Comparison of ENCODE assay signal across 11 mouse cellular contexts in genomic region chr6:114283927-114284703, GRCm38 (mm10). TPM values are rescaled to one million over a fixed set of nuclear protein-coding genes. Genes with fewer than 3 reads are reported as not detected.
DNase-seq lines count a peak whose midpoint lies in the region; ATAC-seq lines count a peak whose summit lies in the region.
"Had no signal": no experiment of that assay in that cellular context is flagged by ENCODE, and none has a peak within 500 bp of the region (broad histone marks: within the 10 kb centered on the region; RNA-seq: fewer than 3 reads in every experiment).

No protein-coding gene starts in this region.

- peak overlapping the region; percentile 67 for H3K27ac ChIP-seq in forebrain, embryonic 12.5 days
- H3K27ac ChIP-seq in neural tube, embryonic 12.5 days = no peak overlapping the region
- H3K27ac ChIP-seq: kidney, postnatal 0 days had no signal

- H3K27me3 ChIP-seq in forebrain, embryonic 12.5 days = peaks cover 58% of the 10 kb centered on the region
- H3K27me3 ChIP-seq in neural tube, embryonic 12.5 days (replicated peaks) = peaks cover 45% of the 10 kb centered on the region

- peak overlapping the region; percentile 58 for H3K4me2 ChIP-seq in forebrain, embryonic 12.5 days
- H3K4me2 ChIP-seq in neural tube, embryonic 12.5 days (replicated peaks) = peak overlapping the region; percentile 63

- H3K4me3 ChIP-seq in forebrain, embryonic 12.5 days (replicated peaks) = peak overlapping the region; percentile 63
- H3K4me3 ChIP-seq in neural tube, embryonic 12.5 days = peak overlapping the region; percentile 44

- ATAC-seq in forebrain, embryonic 12.5 days (ENCODE audit: low FRiP score) = no peak
- no peak for ATAC-seq in neural tube, embryonic 12.5 days (ENCODE audit: low FRiP score, low read depth)
- ATAC-seq in monocyte, adult 5-6 weeks (replicated peaks; ENCODE audit: insufficient number of reproducible peaks, low FRiP score, low TSS enrichment, poor library complexity, severe bottlenecking) = no peak

- peak; percentile 44 for DNase-seq in cerebellum, adult 9-11 months
- no peak for DNase-seq in cerebellum, postnatal 4 days (ENCODE audit: low spot score in 2 of 2)
- DNase-seq in left cerebral cortex, adult 11 months (ENCODE audit: low spot score) = peak; percentile 46
- no peak for DNase-seq in heart, adult 18-20 months
- no peak for DNase-seq in B cell, adult 2 months
- DNase-seq: lung, adult 2 months; thymus, adult 18-20 months had no signal

- no peaks in the 10 kb centered on the region for H3K9me3 ChIP-seq in forebrain, embryonic 12.5 days
- H3K9me3 ChIP-seq in neural tube, embryonic 12.5 days = no peaks in the 10 kb centered on the region

- WGBS in forebrain, embryonic 12.5 days = 42% methylated on average over 10 of the region's 10 CpGs
- 42% methylated on average over 10 of the region's 10 CpGs for WGBS in neural tube, embryonic 12.5 days

- no peaks in the 10 kb centered on the region for H3K36me3 ChIP-seq in forebrain, embryonic 12.5 days (replicated peaks)
- no peaks in the 10 kb centered on the region for H3K36me3 ChIP-seq in neural tube, embryonic 12.5 days

- H3K9ac ChIP-seq in forebrain, embryonic 12.5 days = peak overlapping the region; percentile 75
- peak overlapping the region; percentile 75 for H3K9ac ChIP-seq in neural tube, embryonic 12.5 days

- peaks cover 59% of the 10 kb centered on the region for H3K4me1 ChIP-seq in forebrain, embryonic 12.5 days
- H3K4me1 ChIP-seq in neural tube, embryonic 12.5 days = peaks cover 19% of the 10 kb centered on the region

RNA-seq across cellular contexts. Expression of gene Slc6a1, which starts 1.7 kb away (rescaled TPM):
- 49.9 and 57.8 TPM in 2 replicates for polyA plus RNA-seq in forebrain, embryonic 12.5 days (2016; fragmentation: Nextera tagmentation; extraction: Ambion mirVana)
- 32.4 and 35.4 TPM in 2 replicates for polyA plus RNA-seq in neural tube, embryonic 12.5 days (2016; fragmentation: Nextera tagmentation; extraction: Ambion mirVana)
- total RNA-seq in monocyte, adult 5-6 weeks (2017) = not detected in 3 replicates
- total RNA-seq in heart, adult 18-20 months (2021) = under 1 TPM in 1 of 2 experiments, not detected in 1; 0.05 TPM

Comparison
In these comparisons a context has a peak if more than half of its experiments do, and no peak if none do; other contexts are left out.
1. DNase-seq: peak in cerebellum, adult 9-11 months (single experiment) and left cerebral cortex, adult 11 months (single experiment); none in cerebellum, postnatal 4 days (0 of 2), heart, adult 18-20 months (0 of 2) and B cell, adult 2 months (0 of 2).